Mouse (Mus musculus): ENCODE results near the gene Ubash3b. TPM values are rescaled to one million over a fixed set of nuclear protein-coding genes. Genes with fewer than 3 reads are reported as not detected.

Gene Ubash3b
- polyA plus RNA-seq, 1 experiment, result 85.5 TPM

DNA sequence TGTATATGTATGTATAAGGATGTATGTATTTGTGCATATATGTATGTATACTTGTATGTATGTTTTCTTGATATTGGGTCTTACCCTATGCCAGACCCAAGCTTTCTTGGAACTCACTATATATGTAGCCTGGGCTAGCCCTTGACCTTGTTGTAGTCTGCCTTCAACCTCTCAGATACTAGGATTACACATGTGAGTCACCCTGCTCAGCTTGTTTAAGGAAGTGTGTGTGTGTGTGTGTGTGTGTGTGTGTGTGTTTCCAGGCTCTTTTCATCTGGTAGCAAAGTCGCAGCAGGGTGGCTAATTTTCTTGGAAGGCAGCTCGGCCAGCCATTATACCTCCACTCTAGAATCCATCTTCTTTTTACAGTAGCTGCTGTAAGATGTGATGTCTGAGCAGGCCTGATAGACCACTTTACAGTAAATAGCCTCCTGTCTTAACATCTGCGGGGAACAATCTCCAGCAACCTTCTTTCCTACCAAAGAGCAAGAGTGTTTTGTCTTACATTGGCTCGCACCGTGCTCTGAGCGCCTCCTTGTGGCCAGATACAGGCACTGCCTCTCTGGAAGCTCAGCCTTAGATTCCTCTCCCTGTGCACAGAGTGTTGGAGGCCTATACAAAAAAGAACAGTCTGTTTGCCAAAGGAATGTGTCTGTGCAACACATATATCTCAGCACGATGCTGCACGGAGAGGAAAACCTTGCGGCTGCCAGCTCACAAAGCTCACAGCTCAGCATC is 29.4 kb upstream of the Ubash3b start:
- TF ChIP-seq GATA1 (IDR thresholded peaks at IDR 0.05; ENCODE audit: borderline replicate concordance, low read length) (no peak), FLI1 (IDR thresholded peaks at IDR 0.05; ENCODE audit: low read length) (no peak)
- no peaks in the 10 kb centered on the region for H3K9me3 ChIP-seq
- H3K4me3 ChIP-seq (replicated peaks), result no peak overlapping the region
- peaks cover 29% of the 10 kb centered on the region for H3K27me3 ChIP-seq (replicated peaks)
- peaks cover 19% of the 10 kb centered on the region for H3K4me1 ChIP-seq
- no peaks in the 10 kb centered on the region for H3K36me3 ChIP-seq (replicated peaks; ENCODE audit: low read length)

DNA sequence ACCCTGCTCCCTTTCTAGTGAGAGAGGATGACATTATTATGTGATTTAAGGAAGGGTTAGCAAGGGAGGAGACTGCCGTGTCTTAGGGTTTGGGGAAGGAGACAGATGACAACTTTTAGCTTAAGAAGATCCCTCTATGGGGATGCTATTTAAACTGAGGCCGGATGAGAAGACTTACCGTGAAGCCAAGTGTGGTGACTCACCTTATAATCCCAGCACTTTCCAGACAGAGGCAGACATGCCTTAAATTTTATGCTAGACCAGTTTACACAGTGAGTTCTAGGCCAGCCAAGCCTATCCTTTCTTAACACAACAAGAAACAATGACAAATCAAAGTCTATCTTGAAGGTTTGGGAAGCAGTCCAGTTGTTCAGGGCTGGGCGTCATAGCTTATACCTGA is 26.4 kb upstream of the Ubash3b start:
- Histone ChIP-seq H3K9me3 (no peaks in the 10 kb centered on the region), H3K27me3 (replicated peaks) (peaks cover 16% of the 10 kb centered on the region), H3K4me3 (replicated peaks) (no peak overlapping the region), H3K4me1 (peaks cover 21% of the 10 kb centered on the region), H3K36me3 (replicated peaks; ENCODE audit: low read length) (peaks cover 4% of the 10 kb centered on the region)
- TF ChIP-seq GATA1 (IDR thresholded peaks at IDR 0.05; ENCODE audit: borderline replicate concordance, low read length) (no peak), FLI1 (IDR thresholded peaks at IDR 0.05; ENCODE audit: low read length) (no peak)

DNA sequence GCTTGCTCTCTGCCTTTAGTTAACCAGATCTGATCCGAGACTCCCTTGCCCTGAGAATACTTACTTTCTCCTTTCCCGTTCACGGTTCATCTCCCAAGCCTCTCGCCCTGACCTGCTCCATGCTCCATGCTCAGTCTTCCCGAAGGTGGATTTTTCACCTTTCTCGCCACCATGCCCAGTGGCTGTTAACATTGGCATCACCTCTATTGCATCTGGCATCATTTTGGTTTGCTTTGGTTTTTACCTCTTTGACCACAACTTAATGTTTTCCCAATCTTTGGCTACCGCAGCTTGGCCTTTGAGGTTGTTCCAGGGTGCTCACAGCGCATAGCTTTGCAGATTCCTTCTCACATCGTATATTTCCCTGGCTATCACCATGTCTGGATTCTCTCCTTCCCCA is 26.0 kb upstream of the Ubash3b start:
- Histone ChIP-seq H3K4me1 (peaks cover 25% of the 10 kb centered on the region), H3K36me3 (replicated peaks; ENCODE audit: low read length) (peaks cover 4% of the 10 kb centered on the region), H3K4me3 (replicated peaks) (no peak overlapping the region), H3K27me3 (replicated peaks) (peaks cover 12% of the 10 kb centered on the region), H3K9me3 (no peaks in the 10 kb centered on the region)
- TF ChIP-seq FLI1 (IDR thresholded peaks at IDR 0.05; ENCODE audit: low read length), result no peak
- no peak for TF ChIP-seq GATA1 (IDR thresholded peaks at IDR 0.05; ENCODE audit: borderline replicate concordance, low read length)

DNA sequence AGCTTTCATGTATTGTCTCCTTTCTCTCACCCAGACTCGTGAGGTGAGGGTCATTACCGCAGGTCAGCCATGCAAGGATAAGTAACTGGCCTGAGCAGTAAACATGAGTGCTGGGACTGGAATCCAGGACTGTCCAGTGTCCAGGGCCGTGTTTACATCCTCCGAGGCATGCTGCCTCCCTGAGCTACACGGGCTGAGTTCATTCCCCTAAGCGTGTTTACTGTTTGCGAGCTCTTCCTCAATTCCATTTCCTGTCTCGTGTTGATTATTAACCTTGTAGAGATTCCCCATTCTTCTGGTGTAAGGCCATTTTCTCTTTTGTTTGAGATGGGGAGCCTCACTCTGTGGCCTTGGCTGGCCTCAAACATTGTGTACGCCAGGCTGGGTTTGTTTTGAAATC is 23.8 kb upstream of the Ubash3b start:
- peaks cover 8% of the 10 kb centered on the region for H3K27me3 ChIP-seq (replicated peaks)
- no peak for TF ChIP-seq FLI1 (IDR thresholded peaks at IDR 0.05; ENCODE audit: low read length)
- no peak for TF ChIP-seq GATA1 (IDR thresholded peaks at IDR 0.05; ENCODE audit: borderline replicate concordance, low read length)
- H3K36me3 ChIP-seq (replicated peaks; ENCODE audit: low read length), result peaks cover 13% of the 10 kb centered on the region
- H3K9me3 ChIP-seq, result no peaks in the 10 kb centered on the region
- H3K4me1 ChIP-seq, result peaks cover 35% of the 10 kb centered on the region
- no peak overlapping the region for H3K4me3 ChIP-seq (replicated peaks)

DNA sequence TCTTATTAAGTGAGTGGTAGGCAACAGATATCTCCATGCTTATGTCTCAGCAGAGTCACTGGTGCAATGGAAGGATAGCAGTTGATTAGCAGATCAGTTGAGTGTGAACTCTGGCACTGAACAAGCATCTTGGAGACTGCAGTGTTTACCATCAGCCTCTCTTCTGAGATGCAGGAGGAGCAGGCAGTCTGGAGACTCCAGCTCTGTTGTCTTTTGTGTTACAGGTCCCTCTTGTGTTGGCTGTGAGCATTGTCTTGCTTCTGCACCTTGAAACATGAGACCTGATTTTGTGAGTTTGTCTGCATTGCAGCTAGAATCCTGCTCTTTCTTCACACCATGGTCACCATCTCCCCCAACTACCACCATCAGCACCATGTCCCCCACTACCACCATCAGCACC is 21.1 kb upstream of the Ubash3b start:
- TF ChIP-seq GATA1 (IDR thresholded peaks at IDR 0.05; ENCODE audit: borderline replicate concordance, low read length), result no peak
- no peak for TF ChIP-seq FLI1 (IDR thresholded peaks at IDR 0.05; ENCODE audit: low read length)
- peaks cover 3% of the 10 kb centered on the region for H3K27me3 ChIP-seq (replicated peaks)
- no peak overlapping the region for H3K4me3 ChIP-seq (replicated peaks)
- H3K9me3 ChIP-seq, result no peaks in the 10 kb centered on the region
- H3K4me1 ChIP-seq, result peaks cover 36% of the 10 kb centered on the region
- peaks cover 23% of the 10 kb centered on the region for H3K36me3 ChIP-seq (replicated peaks; ENCODE audit: low read length)

DNA sequence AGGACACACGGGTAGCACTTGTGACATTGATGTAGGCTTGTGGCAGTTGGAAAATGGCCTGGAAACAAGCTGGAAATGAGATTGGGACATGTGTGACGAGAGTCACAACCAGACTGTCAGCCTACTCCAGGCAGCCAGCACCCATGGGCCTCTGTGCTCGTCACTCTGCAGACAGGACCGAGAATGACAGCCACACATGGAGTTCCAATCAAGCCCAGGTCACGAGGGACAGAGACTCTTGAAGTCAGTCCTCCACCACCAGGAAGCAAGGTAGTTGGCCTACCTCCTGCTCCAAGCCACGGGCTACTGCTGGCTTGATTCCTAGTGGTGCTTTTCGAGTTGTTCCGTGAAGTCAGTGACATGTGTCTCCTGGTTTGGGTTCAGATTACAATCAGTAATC is 20.3 kb upstream of the Ubash3b start:
- Histone ChIP-seq H3K36me3 (replicated peaks; ENCODE audit: low read length) (peaks cover 26% of the 10 kb centered on the region), H3K4me3 (replicated peaks) (peak overlapping the region; percentile 44), H3K9me3 (no peaks in the 10 kb centered on the region), H3K27me3 (replicated peaks) (no peaks in the 10 kb centered on the region), H3K4me1 (peaks cover 40% of the 10 kb centered on the region)
- TF ChIP-seq FLI1 (IDR thresholded peaks at IDR 0.05; ENCODE audit: low read length), result no peak
- no peak for TF ChIP-seq GATA1 (IDR thresholded peaks at IDR 0.05; ENCODE audit: borderline replicate concordance, low read length)

DNA sequence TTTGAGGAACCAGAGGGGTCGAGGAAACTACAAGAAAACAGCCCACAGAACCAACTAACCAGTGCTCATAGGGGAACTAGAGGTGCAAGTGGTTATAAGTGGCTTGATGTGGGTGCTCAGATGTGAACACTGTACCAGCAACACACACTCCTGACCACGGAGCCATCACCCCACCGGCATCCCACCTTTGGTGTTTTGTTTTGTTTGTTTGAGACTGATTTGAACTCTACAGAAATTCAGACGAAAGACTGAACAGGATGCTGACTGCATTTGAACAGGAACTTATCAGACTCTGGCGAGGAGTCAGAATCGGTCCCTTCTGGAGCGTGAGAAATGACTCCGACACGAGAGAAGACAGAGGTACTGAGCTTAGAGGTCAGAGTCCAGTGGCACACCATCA is 19.9 kb upstream of the Ubash3b start:
- Histone ChIP-seq H3K9me3 (no peaks in the 10 kb centered on the region), H3K36me3 (replicated peaks; ENCODE audit: low read length) (peaks cover 31% of the 10 kb centered on the region), H3K4me1 (peaks cover 44% of the 10 kb centered on the region), H3K4me3 (replicated peaks) (no peak overlapping the region), H3K27me3 (replicated peaks) (no peaks in the 10 kb centered on the region)
- TF ChIP-seq GATA1 (IDR thresholded peaks at IDR 0.05; ENCODE audit: borderline replicate concordance, low read length) (no peak), FLI1 (IDR thresholded peaks at IDR 0.05; ENCODE audit: low read length) (no peak)

DNA sequence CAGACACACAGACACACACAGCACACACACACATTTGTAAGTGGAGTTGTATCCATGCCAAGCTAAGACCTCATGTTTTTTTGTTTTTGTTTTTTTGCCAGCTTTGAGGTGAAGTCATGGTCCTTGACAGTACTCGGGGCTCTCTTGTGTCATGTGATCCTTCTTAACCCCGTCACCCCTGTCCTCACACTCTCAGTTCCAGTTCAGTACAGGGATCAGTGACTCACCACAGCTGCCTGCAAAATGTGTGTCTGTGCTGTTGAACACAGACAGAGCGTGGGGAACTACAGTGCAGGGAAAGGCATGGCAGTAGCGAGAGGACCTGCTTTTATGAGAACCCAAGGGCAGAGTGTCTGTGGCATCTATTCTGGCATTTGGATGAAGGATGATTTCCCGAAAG is 17.6 kb upstream of the Ubash3b start:
- no peak for TF ChIP-seq FLI1 (IDR thresholded peaks at IDR 0.05; ENCODE audit: low read length)
- no peak for TF ChIP-seq GATA1 (IDR thresholded peaks at IDR 0.05; ENCODE audit: borderline replicate concordance, low read length)
- no peaks in the 10 kb centered on the region for H3K27me3 ChIP-seq (replicated peaks)

DNA sequence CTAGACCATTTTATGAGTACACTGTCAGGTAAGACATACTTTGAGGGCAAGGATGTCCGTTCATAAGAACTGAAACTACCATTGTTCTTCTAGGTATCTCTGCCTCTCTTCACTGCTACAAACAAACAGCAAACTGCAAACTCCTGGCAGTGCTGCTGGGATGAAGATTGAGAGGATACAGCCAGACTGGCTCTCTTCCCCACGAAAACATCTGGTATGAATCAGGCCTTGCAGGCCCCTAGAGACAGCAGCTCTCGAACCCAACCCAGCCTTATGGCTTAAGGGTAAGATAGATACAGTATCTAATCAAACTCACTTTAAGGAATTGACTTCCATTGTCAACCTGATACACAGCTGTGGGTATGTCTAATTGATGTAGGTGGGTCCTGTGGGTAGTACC is 11.7 kb upstream of the Ubash3b start:
- H3K36me3 ChIP-seq (replicated peaks; ENCODE audit: low read length), result peaks cover 53% of the 10 kb centered on the region
- no peaks in the 10 kb centered on the region for H3K27me3 ChIP-seq (replicated peaks)
- H3K4me3 ChIP-seq (replicated peaks), result no peak overlapping the region
- TF ChIP-seq GATA1 (IDR thresholded peaks at IDR 0.05; ENCODE audit: borderline replicate concordance, low read length), result no peak
- no peak for TF ChIP-seq FLI1 (IDR thresholded peaks at IDR 0.05; ENCODE audit: low read length)
- peaks cover 63% of the 10 kb centered on the region for H3K4me1 ChIP-seq
- no peaks in the 10 kb centered on the region for H3K9me3 ChIP-seq

More for the DNA sequence above, 17.6 kb upstream of the Ubash3b start:
- H3K4me1 ChIP-seq, result peaks cover 54% of the 10 kb centered on the region
- H3K9me3 ChIP-seq, result no peaks in the 10 kb centered on the region
- peaks cover 46% of the 10 kb centered on the region for H3K36me3 ChIP-seq (replicated peaks; ENCODE audit: low read length)
- no peak overlapping the region for H3K4me3 ChIP-seq (replicated peaks)

DNA sequence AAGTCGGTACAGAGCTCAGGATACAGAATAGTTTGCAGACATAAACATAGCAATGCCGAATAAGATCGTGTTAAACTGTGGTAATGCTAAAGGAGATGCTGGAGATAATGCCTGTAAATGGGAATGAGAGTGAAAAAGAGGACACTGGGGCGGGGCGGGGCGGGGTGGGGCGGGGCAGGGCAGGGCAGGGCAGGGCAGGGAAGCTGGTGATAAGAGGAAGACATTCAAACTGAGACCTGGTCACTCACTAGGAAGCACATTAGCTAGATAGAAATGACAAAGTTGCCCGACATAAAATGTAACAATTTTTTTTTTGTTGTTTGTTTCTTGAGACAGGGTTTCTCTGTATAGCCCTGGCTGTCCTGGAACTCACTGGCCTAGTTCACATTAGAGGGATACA is 10.9 kb upstream of the Ubash3b start:
- H3K4me3 ChIP-seq (replicated peaks), result no peak overlapping the region
- peaks cover 70% of the 10 kb centered on the region for H3K4me1 ChIP-seq
- TF ChIP-seq GATA1 (IDR thresholded peaks at IDR 0.05; ENCODE audit: borderline replicate concordance, low read length) (no peak), FLI1 (IDR thresholded peaks at IDR 0.05; ENCODE audit: low read length) (no peak)
- H3K27me3 ChIP-seq (replicated peaks), result no peaks in the 10 kb centered on the region
- peaks cover 48% of the 10 kb centered on the region for H3K36me3 ChIP-seq (replicated peaks; ENCODE audit: low read length)
- no peaks in the 10 kb centered on the region for H3K9me3 ChIP-seq

All from megakaryocyte, embryonic 14.5 days (primary cell).